Mouse (Mus musculus) limb, embryonic 12.5 days (tissue): ENCODE data around the gene Vti1b. TPM values are rescaled to one million over a fixed set of nuclear protein-coding genes. Genes with fewer than 3 reads are reported as not detected.

Experiments
- ATAC-seq: fragments of 200-750 bp; cut with Nextera tagmentation; 2 replicates; pipeline ENCODE4 v1.8.0; 2017; ENCODE audit warnings: low read depth, moderate TSS enrichment; ENCODE audit not compliant: insufficient number of reproducible peaks, insufficient read depth, low FRiP score, low TSS enrichment
- H3K27ac ChIP-seq: fragments of 300-500 bp; sonication (generic); 2 replicates; pipeline ENCODE4 v1.5.1; 2016; ENCODE audit warnings: mild to moderate bottlenecking, moderate library complexity
- H3K27me3 ChIP-seq: fragments of 300-500 bp; sonication (generic); 2 replicates; pipeline ENCODE4 v1.6.1; 2016; ENCODE audit warnings: mild to moderate bottlenecking, moderate library complexity
- H3K36me3 ChIP-seq: fragments of 300-500 bp; sonication (generic); 2 replicates; pipeline ENCODE4 v1.6.1; 2016; ENCODE audit warnings: mild to moderate bottlenecking, moderate library complexity
- H3K4me1 ChIP-seq: fragments of 300-500 bp; sonication (generic); replicated peaks from 2 replicates; pipeline ENCODE4 v1.6.1; 2016
- H3K4me2 ChIP-seq: fragments of 300-500 bp; sonication (generic); 2 replicates; pipeline ENCODE4 v1.6.1; 2016; ENCODE audit warnings: mild to moderate bottlenecking, moderate library complexity
- H3K4me3 ChIP-seq: fragments of 300-500 bp; sonication (generic); replicated peaks from 2 replicates; pipeline ENCODE4 v1.5.1; 2016; ENCODE audit warnings: mild to moderate bottlenecking
- H3K9ac ChIP-seq: fragments of 300-500 bp; sonication (generic); replicated peaks from 2 replicates; pipeline ENCODE4 v1.6.1; 2016; ENCODE audit warnings: mild to moderate bottlenecking, moderate library complexity
- H3K9me3 ChIP-seq: fragments of 300-500 bp; sonication (generic); 2 replicates; pipeline ENCODE4 v1.6.1; 2016; ENCODE audit warnings: mild to moderate bottlenecking, moderate library complexity
- WGBS: fragments of 180-500 bp; shearing (Covaris S2); methylation state at CpG from one replicate; pipeline ENCODE4 v1.1.7; 2016; 5-methylcytosine and 5-hydroxymethylcytosine counted together
- polyA plus RNA-seq: library from polyadenylated mRNA; unstranded; fragments of >200 nt; fragmentation: Nextera tagmentation; extraction: Ambion mirVana; gene quantifications from 2 replicates; pipeline ENCODE4 v1.2.1, GENCODE M21; 2016

Vti1b gene
- polyA plus RNA-seq, 1 experiment from 2014 or later = 83.9 TPM

DNA sequence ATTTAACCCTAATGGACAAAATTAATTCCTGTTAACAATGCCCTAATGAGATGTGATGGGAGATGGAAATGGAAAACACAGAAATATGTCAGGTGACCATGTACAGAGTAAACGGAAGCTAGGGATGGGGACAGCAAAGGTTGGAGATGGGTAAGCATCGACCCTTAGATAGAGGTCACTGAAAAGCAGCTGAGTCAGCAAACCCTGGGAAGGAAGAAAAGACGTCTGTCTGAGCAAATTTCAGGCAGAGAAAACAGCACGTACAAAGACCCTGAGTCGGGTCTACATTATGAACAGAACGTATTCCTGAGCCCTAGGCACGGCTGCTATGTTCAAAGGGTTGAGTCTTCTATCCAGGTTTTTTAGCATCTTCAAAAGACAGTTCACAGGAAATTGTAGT is 35.5 kb downstream of the Vti1b start:
- Histone ChIP-seq H3K36me3 (no peaks in the 10 kb centered on the region), H3K9ac (no peak overlapping the region), H3K4me3 (no peak overlapping the region), H3K4me2 (no peak overlapping the region), H3K9me3 (no peaks in the 10 kb centered on the region), H3K27me3 (peaks cover 24% of the 10 kb centered on the region), H3K27ac (no peak overlapping the region), H3K4me1 (peaks cover 6% of the 10 kb centered on the region; the same call in 1 of the 2 replicates)
- no peak for ATAC-seq
- 77% methylated on average over 7 of the region's 7 CpGs for WGBS

DNA sequence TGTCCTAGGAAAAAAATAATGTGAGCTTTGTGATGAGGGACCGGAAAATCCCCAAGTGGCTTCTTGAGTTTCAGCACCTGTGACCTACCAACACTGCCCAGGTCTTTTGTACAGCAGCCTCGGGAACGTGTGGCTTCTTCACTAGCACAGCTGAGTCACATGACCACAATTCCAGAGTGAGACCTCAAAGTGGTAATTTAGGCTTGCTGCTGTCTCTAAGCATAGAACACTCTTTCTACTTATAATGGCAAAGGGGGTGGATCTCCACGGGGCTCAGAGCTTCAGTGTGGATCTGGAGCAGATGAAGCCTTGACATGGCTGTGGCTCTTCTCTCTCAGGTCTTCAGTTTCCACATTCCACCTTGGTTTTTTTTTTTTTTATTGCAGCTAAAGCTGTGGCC is 37.4 kb downstream of the Vti1b start:
- Histone ChIP-seq H3K27me3 (peaks cover 43% of the 10 kb centered on the region), H3K27ac (no peak overlapping the region), H3K36me3 (no peaks in the 10 kb centered on the region), H3K4me1 (peaks cover 11% of the 10 kb centered on the region), H3K4me3 (no peak overlapping the region), H3K4me2 (no peak overlapping the region), H3K9me3 (no peaks in the 10 kb centered on the region), H3K9ac (no peak overlapping the region)
- no peak for ATAC-seq
- 39% methylated on average over 4 of the region's 4 CpGs for WGBS

GRCm38 (mm10) chr12:79134676-79135075 is 37.8 kb downstream of the Vti1b start:
- Histone ChIP-seq H3K27ac (no peak overlapping the region), H3K4me2 (no peak overlapping the region), H3K9me3 (no peaks in the 10 kb centered on the region), H3K4me1 (peaks cover 11% of the 10 kb centered on the region), H3K27me3 (peaks cover 45% of the 10 kb centered on the region), H3K9ac (no peak overlapping the region), H3K36me3 (no peaks in the 10 kb centered on the region), H3K4me3 (no peak overlapping the region)
- ATAC-seq = no peak
- 49% methylated on average over 8 of the region's 8 CpGs for WGBS

- no peak overlapping the region for H3K9ac ChIP-seq
- H3K4me1 ChIP-seq = peaks cover 11% of the 10 kb centered on the region
- peak overlapping the region; percentile 52; the same call in 1 of the 2 replicates for H3K4me3 ChIP-seq
- peaks cover 49% of the 10 kb centered on the region for H3K27me3 ChIP-seq
- H3K9me3 ChIP-seq = no peaks in the 10 kb centered on the region
- H3K36me3 ChIP-seq = no peaks in the 10 kb centered on the region
- H3K27ac ChIP-seq = no peak overlapping the region
- no peak for ATAC-seq
- peak overlapping the region; percentile 93 for H3K4me2 ChIP-seq
- WGBS = 29% methylated on average over 5 of the region's 5 CpGs
These were observed 40.6 kb downstream of the Vti1b start for GRCm38 (mm10) chr12:79131706-79132460.

DNA sequence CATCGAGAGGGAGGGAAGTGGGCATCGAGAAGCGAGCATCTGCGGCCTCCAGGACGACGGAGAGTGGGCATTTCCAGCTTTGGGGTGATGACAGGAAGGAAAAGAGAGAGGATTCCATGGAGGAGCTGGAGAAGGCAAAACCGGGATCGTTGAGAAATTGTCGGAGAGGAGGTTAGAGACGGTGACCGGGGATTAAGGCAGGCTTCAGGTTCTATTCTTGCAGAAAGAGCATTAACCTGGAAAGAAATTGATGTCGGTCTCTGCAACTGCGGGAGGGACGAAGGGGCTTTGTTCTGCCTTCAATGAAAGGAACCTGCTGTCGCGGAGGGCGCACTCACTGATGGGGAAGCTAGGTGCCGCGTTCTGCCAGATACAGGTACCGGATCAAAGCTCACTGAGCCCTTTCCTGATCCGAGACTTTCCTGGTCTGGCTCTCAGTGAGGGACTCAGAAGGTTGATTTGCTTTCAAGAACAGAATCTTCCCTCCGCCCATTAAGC is 41.2 kb downstream of the Vti1b start:
- Histone ChIP-seq H3K9ac (peak overlapping the region; percentile 53), H3K4me1 (peaks cover 11% of the 10 kb centered on the region), H3K27ac (no peak overlapping the region), H3K4me3 (peak overlapping the region; percentile 52), H3K27me3 (peaks cover 49% of the 10 kb centered on the region), H3K4me2 (peak overlapping the region; percentile 93), H3K36me3 (no peaks in the 10 kb centered on the region), H3K9me3 (no peaks in the 10 kb centered on the region)
- 1% methylated on average over 22 of the region's 22 CpGs for WGBS
- ATAC-seq = no peak

DNA sequence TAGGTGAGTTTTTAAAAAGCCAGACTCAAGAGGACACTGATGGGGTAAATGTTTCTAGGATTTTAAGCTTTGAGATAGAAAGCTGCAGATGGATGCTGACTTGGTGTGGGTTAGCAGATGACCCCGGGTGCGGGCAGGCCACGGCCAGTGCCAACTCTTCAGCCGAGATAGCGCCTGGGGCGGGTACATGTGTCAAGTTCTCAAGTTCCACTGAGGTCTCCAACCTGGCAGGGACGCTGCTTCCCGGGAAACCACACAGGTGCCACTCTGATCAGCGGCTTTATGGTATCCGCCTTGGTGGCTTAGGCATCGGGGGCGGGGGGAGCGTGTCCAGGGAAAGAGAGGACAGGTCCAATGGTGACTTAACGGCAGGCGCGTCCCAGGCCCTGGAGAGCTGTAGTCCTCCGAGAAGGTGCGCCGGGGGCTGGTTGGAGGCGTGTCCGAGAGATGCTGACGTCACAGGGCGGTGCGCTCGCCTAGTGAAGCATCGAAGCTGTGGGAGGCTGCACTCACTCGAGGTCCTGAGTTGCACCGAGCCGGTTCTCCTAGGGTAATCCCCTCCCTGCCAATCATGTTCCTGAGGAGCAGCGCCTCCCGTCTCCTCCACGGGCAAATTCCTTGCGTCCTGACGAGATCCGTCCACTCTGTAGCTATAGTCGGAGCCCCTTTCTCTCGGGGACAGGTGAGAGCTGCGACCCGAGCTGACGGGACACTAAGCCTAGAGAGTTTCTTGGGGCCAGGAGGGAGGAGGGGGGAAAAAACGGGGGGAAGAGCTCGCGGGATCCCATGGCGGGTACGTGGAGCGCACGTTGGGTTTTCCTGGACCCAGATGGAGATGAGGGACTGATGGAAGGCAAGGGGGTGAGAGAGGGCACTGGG is 41.9 kb downstream of the Vti1b start, which contains the start of gene Arg2:
Arg2 (plus strand) TSS at position 479 of the 879 bp plus-strand sequence.
- Histone ChIP-seq H3K9ac (peak within 1 kb of the TSS; percentile 53), H3K27me3 (peaks cover 49% of the 10 kb centered on the region), H3K4me2 (peak within 1 kb of the TSS; percentile 93), H3K9me3 (no peaks in the 10 kb centered on the region), H3K4me3 (peak within 1 kb of the TSS; percentile 52), H3K36me3 (no peaks in the 10 kb centered on the region), H3K4me1 (peaks cover 11% of the 10 kb centered on the region), H3K27ac (no peak within 1 kb of the TSS)
- under 1% methylated on average over 47 of the region's 47 CpGs for WGBS
- ATAC-seq = peak; percentile 95

- no peak overlapping the region for H3K27ac ChIP-seq
- H3K36me3 ChIP-seq = no peaks in the 10 kb centered on the region
- H3K4me1 ChIP-seq = no peaks in the 10 kb centered on the region
- no peak for ATAC-seq
- H3K4me3 ChIP-seq = no peak overlapping the region
- WGBS = 29% methylated on average over 3 of the region's 3 CpGs
- H3K9me3 ChIP-seq = no peaks in the 10 kb centered on the region
- H3K27me3 ChIP-seq = no peaks in the 10 kb centered on the region
- no peak overlapping the region for H3K4me2 ChIP-seq
- no peak overlapping the region for H3K9ac ChIP-seq
These were observed 49.6 kb downstream of the Vti1b start for GRCm38 (mm10) chr12:79122820-79123219.

- no peak for ATAC-seq
- 92% methylated on average over 4 of the region's 4 CpGs for WGBS
These were observed 53.5 kb downstream of the Vti1b start for GRCm38 (mm10) chr12:79118991-79119390.

More at GRCm38 (mm10) chr12:79118991-79119390, 53.5 kb downstream of the Vti1b start:
- Histone ChIP-seq H3K27ac (no peak overlapping the region), H3K4me3 (no peak overlapping the region), H3K27me3 (no peaks in the 10 kb centered on the region), H3K4me1 (no peaks in the 10 kb centered on the region), H3K36me3 (no peaks in the 10 kb centered on the region), H3K9me3 (no peaks in the 10 kb centered on the region), H3K9ac (no peak overlapping the region), H3K4me2 (no peak overlapping the region)

Other genes with a start within 250 kb of the Vti1b start
- gene Tmem229b, start 165.0 kb downstream of the Vti1b start, polyA plus RNA-seq = 3.4 and 4.4 TPM in 2 replicates
- gene Plekhh1, start 143.5 kb downstream of the Vti1b start, polyA plus RNA-seq = 3.0 and 3.1 TPM in 2 replicates
- 33.8 and 36.9 TPM in 2 replicates for gene Pigh, start 83.0 kb downstream of the Vti1b start, polyA plus RNA-seq
- gene Arg2, start 41.9 kb downstream of the Vti1b start, polyA plus RNA-seq = 1.2 and 1.4 TPM in 2 replicates
- 22.7 and 23.3 TPM in 2 replicates for gene Rdh11, start 19.6 kb upstream of the Vti1b start, polyA plus RNA-seq
- 2.5 and 3.5 TPM in 2 replicates for gene Rdh12, start 36.2 kb upstream of the Vti1b start, polyA plus RNA-seq
- gene Zfyve26, start 123.6 kb upstream of the Vti1b start, polyA plus RNA-seq = 12.4 and 17.8 TPM in 2 replicates
- 6.4 and 8.0 TPM in 2 replicates for gene Rad51b, start 124.6 kb upstream of the Vti1b start, polyA plus RNA-seq